Mouse (Mus musculus): ENCODE results near the gene Snrpb2. TPM values are rescaled to one million over a fixed set of nuclear protein-coding genes. Genes with fewer than 3 reads are reported as not detected.

The Snrpb2 gene
- polyA plus RNA-seq (2012; rRNA removed), result 1.8 and 3.1 TPM in 2 replicates

DNA sequence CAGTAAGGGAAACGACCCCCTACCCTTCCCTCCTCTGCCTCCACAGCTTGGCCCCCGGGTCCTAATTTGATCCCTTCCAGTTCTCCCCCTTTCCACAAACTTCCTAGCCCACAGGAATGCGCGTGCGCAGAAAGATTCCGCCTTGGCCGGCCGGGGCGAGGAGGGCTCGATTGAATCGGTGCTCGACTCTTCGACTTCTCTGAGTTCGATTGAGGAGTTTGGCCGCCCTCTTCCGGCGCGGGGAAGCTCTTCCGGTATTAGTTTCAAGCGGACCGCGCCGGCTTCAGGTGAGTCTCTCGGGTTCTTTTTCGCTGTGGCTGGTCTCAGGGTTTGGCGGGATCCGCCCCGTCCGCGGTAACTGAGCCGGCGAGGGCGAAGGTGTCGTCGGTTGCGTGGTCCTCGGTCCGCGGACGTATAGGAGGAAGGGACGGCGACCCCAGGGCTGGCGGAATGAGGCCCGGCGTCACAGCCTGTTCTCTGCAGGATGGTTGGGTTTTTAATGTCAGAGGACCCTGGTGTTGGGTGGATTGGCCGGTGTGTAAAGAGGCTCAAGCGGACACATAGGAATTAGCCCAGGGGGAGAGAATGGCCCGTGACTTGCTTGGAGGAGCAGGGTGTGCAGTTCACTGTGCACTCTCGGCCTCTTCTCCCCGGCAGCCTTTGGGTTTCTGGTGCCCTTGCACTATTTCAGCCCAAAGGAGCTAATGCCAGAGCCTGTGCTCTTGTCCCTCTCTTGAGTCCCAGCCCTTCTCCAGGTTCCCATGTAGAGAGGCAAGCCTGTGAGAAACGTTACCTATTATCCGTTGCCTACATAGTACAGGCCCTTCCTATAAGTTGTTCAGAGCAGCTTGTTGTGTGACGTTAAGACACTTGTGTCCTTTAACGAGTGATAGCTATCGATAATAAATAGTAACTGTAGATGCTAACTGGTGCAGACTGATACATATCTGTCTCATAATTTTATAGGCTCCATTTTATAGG is at the start of gene Snrpb2:
Snrpb2 (plus strand) TSS at position 228 of the 981 bp plus-strand sequence.

DNA sequence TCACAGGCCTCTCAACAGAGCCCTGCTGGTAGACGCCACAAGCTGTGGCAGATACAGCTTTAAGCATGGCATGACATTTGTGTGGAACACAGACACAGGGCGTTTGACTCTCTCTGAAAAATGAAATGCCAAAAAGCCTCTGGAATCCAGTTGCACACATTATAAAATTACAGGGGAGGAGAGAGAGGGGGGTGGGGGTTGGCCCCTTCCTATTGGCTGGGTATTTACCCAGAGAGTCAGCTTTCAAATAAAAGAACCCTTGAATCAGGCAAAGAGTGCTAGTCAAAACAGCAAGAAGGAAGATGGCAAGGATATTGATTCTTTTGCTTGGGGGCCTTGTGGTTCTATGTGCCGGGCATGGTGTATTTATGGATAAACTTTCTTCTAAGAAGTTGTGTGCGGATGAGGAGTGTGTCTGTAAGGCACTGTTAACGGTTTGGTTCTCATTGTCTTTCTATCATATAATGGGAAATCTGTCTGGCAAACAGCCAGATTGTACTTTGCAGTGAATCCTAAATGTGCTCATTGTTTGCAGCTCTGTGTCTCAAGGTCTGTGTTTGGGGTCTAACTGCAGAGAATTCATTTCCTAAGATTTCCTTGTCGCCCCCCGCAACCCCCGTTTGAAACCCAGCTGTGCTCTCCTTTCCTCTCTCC is 15.5 kb downstream of the Snrpb2 start, which contains the start of gene Otor:
Otor (plus strand) TSS at position 276 of the 654 bp plus-strand sequence.

Other genes starting within 250 kb of the Snrpb2 start
- gene Kif16b, start 161.5 kb upstream of the Snrpb2 start, polyA plus RNA-seq (2012; rRNA removed), result 11.3 and 14.0 TPM in 2 replicates
- not detected in 2 replicates for gene Otor, start 15.4 kb downstream of the Snrpb2 start, polyA plus RNA-seq (2012; rRNA removed)